Mouse (Mus musculus): ENCODE results near the gene Mau2.

GRCm38 (mm10) chr8:70049662-70050061, 7.1 kb upstream of the Mau2 start:
- TF ChIP-seq POLR2A (IDR thresholded peaks at IDR 0.05; ENCODE audit: insufficient read depth, low read depth, low read length) (no peak), EP300 (IDR thresholded peaks at IDR 0.05; ENCODE audit: insufficient read depth, low read depth, low read length) (no peak)

Data from heart, adult 2 months (tissue).